Mouse (Mus musculus) left cerebral cortex, adult 2 months (tissue): ENCODE measurements around the gene Col8a2. TPM values are rescaled to one million over a fixed set of nuclear protein-coding genes. Genes with fewer than 3 reads are reported as not detected.

Source experiments
- DNase-seq, 2 experiments: peaks; one replicate each; pipeline ENCODE4 v3.0.0; 2021 to 2022; ENCODE audit warnings: low spot score in 2 of 2, mixed read lengths in 1 of 2; ENCODE audit errors: extremely low spot score in 1 of 2
- H3K27ac ChIP-seq: fragments of 200-600 bp; 2 replicates; pipeline ENCODE4 v1.8.1; 2022
- H3K4me3 ChIP-seq: fragments of 200-600 bp; 2 replicates; pipeline ENCODE4 v1.8.1; 2022
- CTCF ChIP-seq: fragments of 200-600 bp; IDR thresholded peaks from 2 replicates; pipeline ENCODE4 v1.8.1; 2022; ENCODE audit warnings: antibody characterized with exemption, mild to moderate bottlenecking, moderate library complexity
- intact Hi-C: fragments of 180-260 bp; cut with DNase I; formaldehyde crosslinking; loops from one replicate; pipeline ENCODE4 v1.15.1; 2025
- total RNA-seq, 2 experiments: library from RNA; stranded (reverse); gene quantifications; 2 replicates each; pipeline ENCODE4 v1.2.3; 2021

The Col8a2 gene
- total RNA-seq, 2 experiments from 2014 or later = 1.9 to 3.0 TPM

GRCm38 (mm10) chr4:126287302-126287995 is 856 bp downstream of the Col8a2 start:
- Histone ChIP-seq H3K27ac (no peak overlapping the region), H3K4me3 (no peak overlapping the region)
- DNase-seq = no peak
- intact Hi-C loops = no loop called here
- no peak for TF ChIP-seq CTCF

- Histone ChIP-seq H3K4me3 (no peak overlapping the region), H3K27ac (no peak overlapping the region)
- DNase-seq = no peak
- no peak for TF ChIP-seq CTCF
- intact Hi-C loops = no loop called here
Observed at GRCm38 (mm10) chr4:126288085-126288666, 1.6 kb downstream of the Col8a2 start.

- no peak overlapping the region for H3K4me3 ChIP-seq
- TF ChIP-seq CTCF = no peak
Observed at GRCm38 (mm10) chr4:126290314-126290713, 3.7 kb downstream of the Col8a2 start.

GRCm38 (mm10) chr4:126291196-126291595 is 4.6 kb downstream of the Col8a2 start:
- intact Hi-C loops = no loop called here
- no peak for DNase-seq
- TF ChIP-seq CTCF = no peak
- no peak overlapping the region for H3K4me3 ChIP-seq
- H3K27ac ChIP-seq = no peak overlapping the region

More at GRCm38 (mm10) chr4:126290314-126290713, 3.7 kb downstream of the Col8a2 start:
- DNase-seq = no peak
- intact Hi-C loops = no loop called here
- no peak overlapping the region for H3K27ac ChIP-seq

- H3K4me3 ChIP-seq = no peak overlapping the region
- DNase-seq = no peak
- H3K27ac ChIP-seq = no peak overlapping the region
- no peak for TF ChIP-seq CTCF
- intact Hi-C loops = no loop called here
Observed at GRCm38 (mm10) chr4:126295152-126295551, 8.6 kb downstream of the Col8a2 start.

- no peak for TF ChIP-seq CTCF
- DNase-seq = no peak
- intact Hi-C loops = no loop called here
- H3K27ac ChIP-seq = no peak overlapping the region
- no peak overlapping the region for H3K4me3 ChIP-seq
Observed at GRCm38 (mm10) chr4:126295937-126296336, 9.3 kb downstream of the Col8a2 start.

- Histone ChIP-seq H3K4me3 (peak overlapping the region; percentile 37), H3K27ac (peak overlapping the region; percentile 16)
- peak in 1 of 2 experiments; percentile 57 for DNase-seq
Observed at GRCm38 (mm10) chr4:126296617-126297101, 10.1 kb downstream of the Col8a2 start.

GRCm38 (mm10) chr4:126300916-126301583 is 14.5 kb downstream of the Col8a2 start:
- TF ChIP-seq CTCF = no peak
- intact Hi-C loops = no loop called here
- Histone ChIP-seq H3K4me3 (no peak overlapping the region), H3K27ac (no peak overlapping the region)
- DNase-seq = no peak

More at GRCm38 (mm10) chr4:126296617-126297101, 10.1 kb downstream of the Col8a2 start:
- intact Hi-C loops = no loop called here
- no peak for TF ChIP-seq CTCF

GRCm38 (mm10) chr4:126301584-126302309 is 15.2 kb downstream of the Col8a2 start:
- H3K4me3 ChIP-seq = no peak overlapping the region
- TF ChIP-seq CTCF = no peak
- DNase-seq = no peak
- intact Hi-C loops = no loop called here
- no peak overlapping the region for H3K27ac ChIP-seq

- intact Hi-C loops = no loop called here
- peak; percentile 44 for TF ChIP-seq CTCF
- no peak overlapping the region for H3K27ac ChIP-seq
Observed at GRCm38 (mm10) chr4:126303877-126304276, 17.3 kb downstream of the Col8a2 start.

GRCm38 (mm10) chr4:126305428-126305827 is 18.8 kb downstream of the Col8a2 start:
- intact Hi-C loops = loop anchor here (5.0 kb wide), 1 partner anchor 218 kb away; no protein-coding TSS in a partner anchor
- H3K4me3 ChIP-seq = no peak overlapping the region
- TF ChIP-seq CTCF = no peak
- H3K27ac ChIP-seq = no peak overlapping the region
- no peak for DNase-seq

More at GRCm38 (mm10) chr4:126303877-126304276, 17.3 kb downstream of the Col8a2 start:
- DNase-seq = no peak
- no peak overlapping the region for H3K4me3 ChIP-seq

- intact Hi-C loops = loop anchor here (5.0 kb wide), 1 partner anchor 219 kb away; no protein-coding TSS in a partner anchor
- Histone ChIP-seq H3K4me3 (no peak overlapping the region), H3K27ac (no peak overlapping the region)
- DNase-seq = no peak
- no peak; the same call in 1 of the 2 replicates for TF ChIP-seq CTCF
Observed at GRCm38 (mm10) chr4:126306058-126306457, 19.5 kb downstream of the Col8a2 start.
